Mouse (Mus musculus): ENCODE measurements around the gene Crat.

DNA sequence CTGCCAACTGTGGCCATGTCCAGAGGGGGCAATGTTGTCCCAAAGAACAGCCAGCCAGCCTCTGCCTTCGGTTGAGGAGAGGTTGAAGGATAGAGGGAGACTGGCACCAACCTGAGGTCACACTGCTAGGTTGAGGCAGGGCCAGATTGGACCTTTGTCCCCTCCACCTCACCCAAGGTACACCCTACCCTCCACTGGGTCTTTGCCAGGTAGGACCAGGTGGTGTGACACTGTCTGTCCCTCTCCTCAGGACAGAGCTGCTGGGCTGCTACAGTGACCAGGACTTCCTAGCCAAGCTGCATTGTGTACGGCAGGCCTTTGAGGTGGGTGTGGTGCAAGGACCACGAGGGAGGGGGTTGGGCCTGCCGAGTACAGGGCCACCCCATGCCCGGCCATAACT lies 37.9 kb downstream of the Crat start:
- TF ChIP-seq GATA1 (IDR thresholded peaks at IDR 0.05; ENCODE audit: low read length) (no peak), TAL1 (IDR thresholded peaks at IDR 0.05; ENCODE audit: low read length) (no peak)

Measured in erythroblast, embryonic 14.5 days (primary cell).